Mouse (Mus musculus): ENCODE results near the gene Rala. TPM values are rescaled to one million over a fixed set of nuclear protein-coding genes. Genes with fewer than 3 reads are reported as not detected.

Rala gene
- polyA plus RNA-seq (2015; fragmentation: Nextera tagmentation; extraction: Ambion mirVana), result 89.6 and 94.9 TPM in 2 replicates

DNA sequence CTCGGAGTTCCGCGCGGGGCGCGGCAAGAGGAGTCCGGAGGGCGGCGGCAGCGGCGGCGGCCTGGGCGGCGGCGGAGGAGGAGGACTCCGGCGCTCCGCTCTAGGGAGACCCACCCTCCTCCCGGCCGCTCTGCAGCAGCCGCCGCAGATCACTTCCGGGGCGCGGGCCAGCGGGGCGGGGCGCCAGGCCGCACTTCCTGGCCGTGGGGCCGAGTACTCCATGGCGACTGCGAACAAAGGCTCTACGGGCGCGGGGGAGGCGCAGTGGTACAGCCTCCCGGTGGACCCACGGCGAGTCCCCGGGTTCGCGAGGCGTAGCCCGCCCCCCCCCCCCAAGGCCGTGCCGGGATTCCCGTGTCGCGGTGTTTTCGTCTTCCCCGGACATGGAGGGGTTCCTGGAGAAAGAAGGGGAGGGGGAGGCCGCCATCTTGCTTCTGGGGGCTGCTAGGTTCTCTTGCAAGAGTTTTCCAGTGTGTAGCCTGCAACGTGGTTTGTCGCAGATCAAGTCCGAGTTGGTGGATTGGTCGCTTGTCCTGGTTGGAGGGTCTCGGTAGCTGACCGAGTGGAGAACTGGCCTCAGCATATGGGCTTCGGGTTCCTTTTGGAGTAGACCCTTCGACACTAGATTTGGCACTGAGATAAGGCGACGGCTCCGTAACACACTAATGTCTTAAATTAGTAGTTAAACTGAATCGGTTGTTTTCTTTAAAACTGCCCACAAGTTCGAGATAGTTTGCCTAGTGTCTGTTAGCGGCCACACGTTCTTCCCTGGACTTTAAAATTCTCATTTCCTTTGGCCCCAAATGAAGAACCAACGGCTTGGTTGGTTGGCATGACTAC, at the start of gene Rala:
Gene Rala (minus strand): TSS at position 162 of the 840 bp plus-strand sequence.
- ATAC-seq, result peak; percentile 100
- peak within 1 kb of the TSS; percentile 86 for H3K4me3 ChIP-seq (ENCODE audit: low read length)
- H3K36me3 ChIP-seq (ENCODE audit: control insufficient read depth, insufficient read depth, low read length), result no peaks in the 10 kb centered on the region
- WGBS, result 10% methylated on average over 51 of the region's 69 CpGs
- H3K4me1 ChIP-seq (ENCODE audit: control insufficient read depth, insufficient read depth, low read length), result peaks cover 9% of the 10 kb centered on the region
- no peaks in the 10 kb centered on the region for H3K27me3 ChIP-seq (replicated peaks; ENCODE audit: control insufficient read depth, insufficient read depth, low read length)
- peak within 1 kb of the TSS; percentile 75 for H3K4me2 ChIP-seq (ENCODE audit: low read depth, low read length)
- no peaks in the 10 kb centered on the region for H3K9me3 ChIP-seq (ENCODE audit: control insufficient read depth, low read length)
- peak within 1 kb of the TSS; percentile 90 for H3K9ac ChIP-seq (ENCODE audit: low read depth, low read length)
- H3K27ac ChIP-seq (ENCODE audit: low read length), result peak within 1 kb of the TSS; percentile 94

DNA sequence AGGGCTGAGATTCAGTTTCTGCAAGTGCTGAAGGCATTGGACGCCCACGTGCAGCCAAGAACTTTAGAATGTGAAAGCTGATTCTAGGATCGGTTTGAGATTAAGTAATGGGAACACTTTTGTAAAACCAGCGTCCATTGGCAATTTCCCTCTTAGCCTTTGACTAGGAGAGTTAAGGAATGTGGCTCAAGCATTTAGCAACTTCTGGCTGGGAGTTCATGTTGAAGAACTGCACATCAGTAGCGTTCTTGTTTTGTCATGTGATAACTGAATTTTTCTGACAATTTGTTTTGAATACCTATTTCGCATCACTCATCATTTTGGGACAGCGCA, 49.4 kb upstream of the Rala start:
- H3K4me3 ChIP-seq (ENCODE audit: low read length), result peak overlapping the region; percentile 89
- peak overlapping the region; percentile 45; the same call in 1 of the 2 replicates for H3K27ac ChIP-seq (ENCODE audit: low read length)
- no peak; the same call in none of the 2 replicates for ATAC-seq
- H3K27me3 ChIP-seq (replicated peaks; ENCODE audit: control insufficient read depth, insufficient read depth, low read length), result no peaks in the 10 kb centered on the region
- no peaks in the 10 kb centered on the region for H3K9me3 ChIP-seq (ENCODE audit: control insufficient read depth, low read length)
- no peaks in the 10 kb centered on the region for H3K36me3 ChIP-seq (ENCODE audit: control insufficient read depth, insufficient read depth, low read length)
- peak overlapping the region; percentile 87 for H3K9ac ChIP-seq (ENCODE audit: low read depth, low read length)
- H3K4me2 ChIP-seq (ENCODE audit: low read depth, low read length), result peak overlapping the region; percentile 79
- no peaks in the 10 kb centered on the region for H3K4me1 ChIP-seq (ENCODE audit: control insufficient read depth, insufficient read depth, low read length)
- WGBS, result 33% methylated on average over 7 of the region's 7 CpGs

DNA sequence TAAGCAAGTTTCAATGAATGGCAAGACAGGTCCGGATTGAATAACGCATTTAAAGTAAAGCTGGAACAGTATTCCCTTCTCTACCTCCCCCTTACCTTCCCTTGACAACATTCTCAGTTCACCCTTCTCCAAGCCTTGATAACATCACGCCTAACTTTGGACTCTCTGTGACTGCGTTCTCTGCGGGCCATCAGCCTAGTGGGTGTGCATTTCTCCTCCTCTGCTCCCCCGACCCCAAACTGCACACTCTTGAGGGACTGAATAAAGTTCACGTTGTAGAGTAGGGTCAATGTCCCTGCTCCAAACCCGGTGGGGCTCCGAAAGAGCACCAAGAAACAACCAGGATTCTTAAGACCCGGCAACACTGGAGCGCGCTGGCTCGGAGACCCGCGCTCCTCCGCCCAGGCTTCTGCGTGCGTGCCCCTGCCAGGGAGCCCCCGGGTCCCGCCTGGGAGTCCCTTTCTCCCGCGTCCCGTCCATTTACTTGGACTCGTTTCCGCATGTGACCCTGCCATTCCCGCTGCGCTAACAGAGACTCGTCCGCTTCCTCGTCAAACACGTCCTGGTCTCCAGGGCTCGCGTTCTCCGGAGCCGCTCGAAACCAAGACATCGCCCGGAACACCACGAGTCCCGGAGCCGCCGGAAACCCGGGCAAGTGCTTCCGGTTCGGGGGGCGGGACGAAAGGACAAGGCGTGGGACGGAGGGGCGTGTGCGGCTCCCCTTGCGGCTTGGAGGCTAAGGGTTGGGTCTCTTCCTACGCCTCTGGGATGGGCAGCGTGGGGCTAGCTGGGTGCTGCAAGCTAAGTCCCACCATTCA, 48.9 kb upstream of the Rala start, which contains the start of gene Yae1d1:
Gene Yae1d1 (minus strand): TSS at position 653 of the 818 bp plus-strand sequence.
- Histone ChIP-seq H3K4me1 (ENCODE audit: control insufficient read depth, insufficient read depth, low read length) (no peaks in the 10 kb centered on the region), H3K9ac (ENCODE audit: low read depth, low read length) (peak within 1 kb of the TSS; percentile 87), H3K4me3 (ENCODE audit: low read length) (peak within 1 kb of the TSS; percentile 89), H3K27ac (ENCODE audit: low read length) (peak within 1 kb of the TSS; percentile 86), H3K9me3 (ENCODE audit: control insufficient read depth, low read length) (no peaks in the 10 kb centered on the region), H3K36me3 (ENCODE audit: control insufficient read depth, insufficient read depth, low read length) (no peaks in the 10 kb centered on the region), H3K4me2 (ENCODE audit: low read depth, low read length) (peak within 1 kb of the TSS; percentile 79), H3K27me3 (replicated peaks; ENCODE audit: control insufficient read depth, insufficient read depth, low read length) (no peaks in the 10 kb centered on the region)
- under 1% methylated on average over 54 of the region's 54 CpGs for WGBS
- peak; percentile 99 for ATAC-seq

DNA sequence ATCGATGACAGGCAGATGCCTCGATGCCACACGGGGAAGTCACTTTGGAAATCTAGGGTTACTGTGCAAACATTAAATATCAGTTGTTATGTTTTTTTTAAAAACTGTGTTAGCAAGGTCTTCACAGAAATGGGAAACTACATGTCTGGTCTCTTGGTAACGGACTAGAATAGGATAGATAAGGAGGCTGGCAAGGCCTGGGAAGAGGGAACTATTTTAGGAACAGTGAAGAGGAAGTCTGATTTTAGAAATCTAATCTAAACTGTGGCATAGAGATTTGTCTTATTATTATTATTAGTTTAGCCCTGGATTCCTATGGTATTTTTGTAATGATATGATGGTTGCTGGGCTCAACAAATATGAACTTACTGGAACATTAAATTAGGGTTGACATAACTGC, 48.0 kb upstream of the Rala start:
- Histone ChIP-seq H3K27me3 (replicated peaks; ENCODE audit: control insufficient read depth, insufficient read depth, low read length) (no peaks in the 10 kb centered on the region), H3K4me3 (ENCODE audit: low read length) (no peak overlapping the region), H3K36me3 (ENCODE audit: control insufficient read depth, insufficient read depth, low read length) (no peaks in the 10 kb centered on the region), H3K4me1 (ENCODE audit: control insufficient read depth, insufficient read depth, low read length) (no peaks in the 10 kb centered on the region), H3K27ac (ENCODE audit: low read length) (no peak overlapping the region), H3K9ac (ENCODE audit: low read depth, low read length) (no peak overlapping the region), H3K9me3 (ENCODE audit: control insufficient read depth, low read length) (no peaks in the 10 kb centered on the region), H3K4me2 (ENCODE audit: low read depth, low read length) (no peak overlapping the region)
- WGBS, result 71% methylated on average over 4 of the region's 4 CpGs
- ATAC-seq, result no peak

DNA sequence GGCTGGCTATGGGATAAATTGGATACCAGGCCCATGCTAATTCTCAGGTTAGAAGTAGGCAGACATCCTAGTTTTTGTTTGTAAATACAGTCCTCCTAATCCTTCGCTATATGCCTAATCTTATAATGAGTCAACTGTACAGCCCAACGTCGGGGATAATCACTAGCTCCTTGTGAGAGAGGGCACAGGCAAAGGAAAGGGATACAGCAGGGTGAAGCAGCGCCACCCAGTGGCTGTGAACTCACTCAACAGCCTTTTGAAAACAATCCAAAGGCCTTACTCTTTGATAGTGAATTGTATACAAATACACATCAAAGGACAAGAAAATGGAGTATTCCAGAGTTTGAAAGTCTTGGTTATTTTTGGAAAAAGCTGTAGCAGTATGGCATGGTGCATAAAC, 39.2 kb upstream of the Rala start:
- no peak overlapping the region for H3K4me2 ChIP-seq (ENCODE audit: low read depth, low read length)
- peaks cover 4% of the 10 kb centered on the region; the same call in 1 of the 2 replicates for H3K36me3 ChIP-seq (ENCODE audit: control insufficient read depth, insufficient read depth, low read length)
- ATAC-seq, result 0 out of 2 replicates have a peak, but pooled peaks have one; percentile 21

DNA sequence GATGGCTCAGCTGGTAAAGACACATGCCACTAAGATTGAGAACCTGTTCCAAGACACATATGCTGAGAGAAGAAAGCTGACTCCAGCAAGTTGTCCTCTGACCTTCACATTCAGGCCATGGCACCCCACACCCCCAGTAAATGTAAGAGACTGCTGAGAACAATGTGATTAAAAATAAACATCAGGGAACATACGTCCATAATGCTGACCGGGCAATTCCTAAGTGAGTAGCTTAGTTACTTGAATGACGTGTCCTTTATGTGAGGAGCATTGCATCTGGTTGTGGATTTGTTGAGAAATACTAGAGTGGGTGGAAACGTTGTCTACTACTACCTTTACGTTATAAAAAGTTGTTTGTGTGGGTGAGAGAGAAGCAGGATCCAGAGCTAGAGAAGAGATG, 38.6 kb upstream of the Rala start:
- 85% methylated on average over 5 of the region's 5 CpGs for WGBS
- no peaks in the 10 kb centered on the region for H3K27me3 ChIP-seq (replicated peaks; ENCODE audit: control insufficient read depth, insufficient read depth, low read length)
- no peak overlapping the region for H3K27ac ChIP-seq (ENCODE audit: low read length)
- ATAC-seq, result no peak
- no peaks in the 10 kb centered on the region for H3K9me3 ChIP-seq (ENCODE audit: control insufficient read depth, low read length)
- no peak overlapping the region for H3K4me3 ChIP-seq (ENCODE audit: low read length)
- H3K36me3 ChIP-seq (ENCODE audit: control insufficient read depth, insufficient read depth, low read length), result peaks cover 4% of the 10 kb centered on the region; the same call in 1 of the 2 replicates
- no peak overlapping the region for H3K9ac ChIP-seq (ENCODE audit: low read depth, low read length)
- no peaks in the 10 kb centered on the region for H3K4me1 ChIP-seq (ENCODE audit: control insufficient read depth, insufficient read depth, low read length)
- no peak overlapping the region for H3K4me2 ChIP-seq (ENCODE audit: low read depth, low read length)

More for the DNA sequence above, 39.2 kb upstream of the Rala start:
- no peaks in the 10 kb centered on the region for H3K4me1 ChIP-seq (ENCODE audit: control insufficient read depth, insufficient read depth, low read length)
- no peak overlapping the region for H3K4me3 ChIP-seq (ENCODE audit: low read length)
- no peak overlapping the region for H3K9ac ChIP-seq (ENCODE audit: low read depth, low read length)
- H3K27me3 ChIP-seq (replicated peaks; ENCODE audit: control insufficient read depth, insufficient read depth, low read length), result no peaks in the 10 kb centered on the region
- WGBS, result 51% methylated on average over 4 of the region's 4 CpGs
- no peaks in the 10 kb centered on the region for H3K9me3 ChIP-seq (ENCODE audit: control insufficient read depth, low read length)
- H3K27ac ChIP-seq (ENCODE audit: low read length), result no peak overlapping the region

DNA sequence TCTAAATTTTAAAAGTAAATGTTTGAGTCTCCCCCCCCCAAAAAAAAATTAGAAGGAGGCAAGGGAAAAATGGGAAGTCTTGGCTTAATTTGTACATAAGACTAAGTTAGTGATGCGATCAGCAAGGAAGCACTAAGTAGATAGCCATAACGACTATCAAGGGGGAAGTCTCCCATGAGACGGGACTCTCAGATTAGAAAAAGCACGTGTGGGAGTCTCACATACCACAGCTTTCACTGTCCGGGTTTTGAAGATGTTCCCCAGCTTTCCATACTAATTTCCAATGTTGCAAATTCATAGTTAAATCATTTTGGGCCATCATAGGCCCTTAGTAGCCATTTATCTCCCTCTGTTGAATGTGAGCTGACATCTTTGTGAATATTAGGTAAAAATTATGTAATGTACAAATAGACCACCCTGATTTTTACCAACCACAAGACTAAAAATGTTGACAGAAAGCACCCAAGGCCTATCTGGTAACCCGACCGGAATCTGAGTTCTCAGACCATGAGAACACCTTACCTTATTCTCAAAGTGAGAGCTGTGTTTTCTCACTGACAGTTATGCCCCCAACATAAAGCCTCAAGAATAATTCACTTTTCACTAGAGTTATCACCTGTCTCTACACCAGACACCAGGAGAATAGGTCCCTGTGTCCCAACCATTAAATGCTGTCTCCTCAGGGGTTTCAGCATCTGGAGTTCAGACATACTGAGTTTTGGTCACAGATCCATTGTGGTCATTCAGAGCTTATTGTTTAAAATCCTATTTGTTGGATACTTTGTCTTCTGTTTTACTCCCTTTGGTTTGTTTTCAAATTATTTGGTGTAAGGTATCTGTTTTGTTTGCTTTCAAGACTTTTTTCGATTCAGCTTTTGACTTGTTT, 33.1 kb upstream of the Rala start:
- Histone ChIP-seq H3K4me2 (ENCODE audit: low read depth, low read length) (no peak overlapping the region), H3K9ac (ENCODE audit: low read depth, low read length) (no peak overlapping the region), H3K27ac (ENCODE audit: low read length) (no peak overlapping the region), H3K36me3 (ENCODE audit: control insufficient read depth, insufficient read depth, low read length) (no peaks in the 10 kb centered on the region), H3K4me1 (ENCODE audit: control insufficient read depth, insufficient read depth, low read length) (no peaks in the 10 kb centered on the region), H3K4me3 (ENCODE audit: low read length) (no peak overlapping the region), H3K9me3 (ENCODE audit: control insufficient read depth, low read length) (no peaks in the 10 kb centered on the region), H3K27me3 (replicated peaks; ENCODE audit: control insufficient read depth, insufficient read depth, low read length) (no peaks in the 10 kb centered on the region)
- no peak for ATAC-seq
- WGBS, result 74% methylated on average over 8 of the region's 8 CpGs

DNA sequence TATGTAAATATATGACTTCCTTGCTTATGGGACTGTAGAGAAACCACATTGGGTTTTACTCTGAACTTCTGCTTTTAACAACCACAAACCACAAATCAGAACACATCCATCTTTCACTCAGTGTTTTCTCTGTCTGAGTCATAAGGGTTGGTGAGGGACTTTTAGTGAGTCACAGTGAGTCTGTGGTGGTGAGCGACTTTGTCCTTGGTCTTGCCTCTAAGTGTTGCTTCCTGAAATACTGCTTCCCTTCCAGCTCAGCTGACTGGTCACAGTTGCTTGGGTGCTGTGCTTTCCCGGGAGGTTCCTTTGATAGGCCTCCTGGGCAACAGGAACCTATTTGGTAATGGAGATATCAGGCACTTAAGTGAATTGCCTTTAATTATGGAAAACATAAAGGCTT, 31.9 kb upstream of the Rala start:
- H3K9me3 ChIP-seq (ENCODE audit: control insufficient read depth, low read length), result no peaks in the 10 kb centered on the region
- no peak overlapping the region for H3K4me2 ChIP-seq (ENCODE audit: low read depth, low read length)

More for the DNA sequence above, 31.9 kb upstream of the Rala start:
- 42% methylated on average over 2 of the region's 2 CpGs for WGBS
- ATAC-seq, result peak; percentile 67
- no peaks in the 10 kb centered on the region for H3K36me3 ChIP-seq (ENCODE audit: control insufficient read depth, insufficient read depth, low read length)
- no peak overlapping the region for H3K27ac ChIP-seq (ENCODE audit: low read length)
- H3K9ac ChIP-seq (ENCODE audit: low read depth, low read length), result no peak overlapping the region
- no peaks in the 10 kb centered on the region for H3K4me1 ChIP-seq (ENCODE audit: control insufficient read depth, insufficient read depth, low read length)
- H3K4me3 ChIP-seq (ENCODE audit: low read length), result no peak overlapping the region
- no peaks in the 10 kb centered on the region for H3K27me3 ChIP-seq (replicated peaks; ENCODE audit: control insufficient read depth, insufficient read depth, low read length)
